Mouse (Mus musculus): ENCODE results near the gene Vmn2r52.
"Not testable (repeated sequence)": the region's sequence is repeated elsewhere in the genome, so short reads cannot be mapped to it uniquely, and the experiment has no call there.

The Vmn2r52 gene

GRCm38 (mm10) chr7:10176473-10176872 is at the start of gene Vmn2r52:
Gene Vmn2r52 (minus strand): TSS chr7:10176573.
- DNase-seq, result no peak

GRCm38 (mm10) chr7:10105641-10106040 is 70.7 kb downstream of the Vmn2r52 start, which contains the start of gene Vmn2r51:
Gene Vmn2r51 (minus strand): TSS chr7:10105741.
- not testable (repeated sequence) for DNase-seq

All from lung, postnatal 10 days (tissue).